Mouse (Mus musculus) spleen, adult 2 months (tissue): ENCODE results near the gene Mterf2.

Experiments
- CTCF ChIP-seq: fragments of 200-500 bp; IDR thresholded peaks from 2 replicates; pipeline ENCODE4 v1.5.1; 2011; ENCODE audit warnings: mild to moderate bottlenecking, inconsistent platforms; ENCODE audit not compliant: insufficient read depth, insufficient read length, insufficient replicate concordance; ENCODE audit errors: extremely low read depth
- POLR2A ChIP-seq: fragments of 200-500 bp; IDR thresholded peaks from 2 replicates; pipeline ENCODE4 v1.6.1; 2011; ENCODE audit warnings: low read depth, low read length, inconsistent platforms

- TF ChIP-seq CTCF (peak; percentile 10; the same call in 1 of the 2 replicates), POLR2A (no peak)
These were observed at the start of gene Mterf2 for GRCm38 (mm10) chr10:85127395-85128287.
